Mouse (Mus musculus): ENCODE data around the gene Hist1h1a. TPM values are rescaled to one million over a fixed set of nuclear protein-coding genes. Genes with fewer than 3 reads are reported as not detected.

Hist1h1a gene
- total and polyA plus RNA-seq, 3 experiments, result 0.90 to 1,895 (median 351) TPM

- no peaks in the 10 kb centered on the region for H3K36me3 ChIP-seq (replicated peaks)
- peak overlapping the region; percentile 71; the same call in 1 of the 2 replicates for H3K4me3 ChIP-seq (ENCODE audit: low read depth, low read length)
- DNase-seq (ENCODE audit: low spot score) (no peak), ATAC-seq (ENCODE audit: extremely low read depth, insufficient number of reproducible peaks, low FRiP score, poor library complexity, severe bottlenecking) (no peak)
- no peaks in the 10 kb centered on the region for H3K9me3 ChIP-seq (replicated peaks)
- no peaks in the 10 kb centered on the region for H3K27me3 ChIP-seq (ENCODE audit: insufficient read depth, low read length)
- H3K4me1 ChIP-seq (ENCODE audit: insufficient read depth, low read depth, low read length), result peaks cover 18% of the 10 kb centered on the region
- no peak for TF ChIP-seq GATA2 (IDR thresholded peaks at IDR 0.05; ENCODE audit: borderline replicate concordance, low read depth, low read length)
- TF ChIP-seq TAL1 (conservative IDR thresholded peaks at IDR 0.05; ENCODE audit: low read depth, low read length), result no peak
- TF ChIP-seq CTCF (IDR thresholded peaks at IDR 0.05; ENCODE audit: low read depth, low read length), result no peak
- TF ChIP-seq GATA1 (IDR thresholded peaks at IDR 0.05; ENCODE audit: borderline replicate concordance, low read length), result no peak
- no peak for TF ChIP-seq POLR2AphosphoS5 (IDR thresholded peaks at IDR 0.05; ENCODE audit: insufficient replicate concordance, low read depth, low read length)
Observed at GRCm38 (mm10) chr13:23738041-23738440, 25.4 kb upstream of the Hist1h1a start.

GRCm38 (mm10) chr13:23738677-23739068 is 24.8 kb upstream of the Hist1h1a start, which contains the start of gene Hist1h1c:
Gene Hist1h1c, plus strand, starts transcription at chr13:23738808.
- no peaks in the 10 kb centered on the region for H3K27me3 ChIP-seq (ENCODE audit: insufficient read depth, low read length)
- peaks cover 21% of the 10 kb centered on the region for H3K4me1 ChIP-seq (ENCODE audit: insufficient read depth, low read depth, low read length)
- H3K4me3 ChIP-seq (ENCODE audit: low read depth, low read length), result peak within 1 kb of the TSS; percentile 71
- peak; percentile 70; the same call in 1 of the 2 replicates for TF ChIP-seq POLR2AphosphoS5 (IDR thresholded peaks at IDR 0.05; ENCODE audit: insufficient replicate concordance, low read depth, low read length)
- no peak for TF ChIP-seq CTCF (IDR thresholded peaks at IDR 0.05; ENCODE audit: low read depth, low read length)
- H3K36me3 ChIP-seq (replicated peaks), result no peaks in the 10 kb centered on the region
- ATAC-seq (ENCODE audit: extremely low read depth, insufficient number of reproducible peaks, low FRiP score, poor library complexity, severe bottlenecking) (peak; percentile 69), DNase-seq (ENCODE audit: low spot score) (peak; percentile 84)
- H3K9me3 ChIP-seq (replicated peaks), result no peaks in the 10 kb centered on the region

- Histone ChIP-seq H3K9me3 (replicated peaks) (no peaks in the 10 kb centered on the region), H3K4me3 (ENCODE audit: low read depth, low read length) (peak overlapping the region; percentile 71), H3K36me3 (replicated peaks) (no peaks in the 10 kb centered on the region), H3K4me1 (ENCODE audit: insufficient read depth, low read depth, low read length) (peaks cover 24% of the 10 kb centered on the region), H3K27me3 (ENCODE audit: insufficient read depth, low read length) (no peaks in the 10 kb centered on the region)
- TF ChIP-seq GATA1 (IDR thresholded peaks at IDR 0.05; ENCODE audit: borderline replicate concordance, low read length) (no peak), POLR2AphosphoS5 (IDR thresholded peaks at IDR 0.05; ENCODE audit: insufficient replicate concordance, low read depth, low read length) (peak; percentile 99; the same call in 1 of the 2 replicates), TAL1 (conservative IDR thresholded peaks at IDR 0.05; ENCODE audit: low read depth, low read length) (no peak), GATA2 (IDR thresholded peaks at IDR 0.05; ENCODE audit: borderline replicate concordance, low read depth, low read length) (no peak), CTCF (IDR thresholded peaks at IDR 0.05; ENCODE audit: low read depth, low read length) (no peak)
- DNase-seq (ENCODE audit: low spot score), result peak; percentile 67
- peak; percentile 75 for ATAC-seq (ENCODE audit: extremely low read depth, insufficient number of reproducible peaks, low FRiP score, poor library complexity, severe bottlenecking)
Observed at GRCm38 (mm10) chr13:23739069-23739921, 24.2 kb upstream of the Hist1h1a start.

- ATAC-seq (ENCODE audit: extremely low read depth, insufficient number of reproducible peaks, low FRiP score, poor library complexity, severe bottlenecking) (no peak), DNase-seq (ENCODE audit: low spot score) (no peak)
- no peaks in the 10 kb centered on the region for H3K36me3 ChIP-seq (replicated peaks)
- peak overlapping the region; percentile 71 for H3K4me3 ChIP-seq (ENCODE audit: low read depth, low read length)
- peaks cover 24% of the 10 kb centered on the region for H3K4me1 ChIP-seq (ENCODE audit: insufficient read depth, low read depth, low read length)
- TF ChIP-seq POLR2AphosphoS5 (IDR thresholded peaks at IDR 0.05; ENCODE audit: insufficient replicate concordance, low read depth, low read length) (peak; percentile 55), CTCF (IDR thresholded peaks at IDR 0.05; ENCODE audit: low read depth, low read length) (no peak)
- H3K9me3 ChIP-seq (replicated peaks), result no peaks in the 10 kb centered on the region
- H3K27me3 ChIP-seq (ENCODE audit: insufficient read depth, low read length), result no peaks in the 10 kb centered on the region
Observed at GRCm38 (mm10) chr13:23739922-23740252, 23.6 kb upstream of the Hist1h1a start.

GRCm38 (mm10) chr13:23740256-23740840 is 23.1 kb upstream of the Hist1h1a start:
- TF ChIP-seq CTCF (IDR thresholded peaks at IDR 0.05; ENCODE audit: low read depth, low read length) (no peak), GATA1 (IDR thresholded peaks at IDR 0.05; ENCODE audit: borderline replicate concordance, low read length) (no peak), POLR2AphosphoS5 (IDR thresholded peaks at IDR 0.05; ENCODE audit: insufficient replicate concordance, low read depth, low read length) (peak; percentile 19; the same call in 1 of the 2 replicates), TAL1 (conservative IDR thresholded peaks at IDR 0.05; ENCODE audit: low read depth, low read length) (no peak), GATA2 (IDR thresholded peaks at IDR 0.05; ENCODE audit: borderline replicate concordance, low read depth, low read length) (no peak)
- Histone ChIP-seq H3K4me1 (ENCODE audit: insufficient read depth, low read depth, low read length) (peaks cover 24% of the 10 kb centered on the region), H3K4me3 (ENCODE audit: low read depth, low read length) (peak overlapping the region; percentile 71), H3K9me3 (replicated peaks) (no peaks in the 10 kb centered on the region), H3K27me3 (ENCODE audit: insufficient read depth, low read length) (no peaks in the 10 kb centered on the region), H3K36me3 (replicated peaks) (no peaks in the 10 kb centered on the region)
- DNase-seq (ENCODE audit: low spot score), result no peak
- ATAC-seq (ENCODE audit: extremely low read depth, insufficient number of reproducible peaks, low FRiP score, poor library complexity, severe bottlenecking), result no peak

- no peaks in the 10 kb centered on the region for H3K36me3 ChIP-seq (replicated peaks)
- DNase-seq (ENCODE audit: low spot score) (no peak), ATAC-seq (ENCODE audit: extremely low read depth, insufficient number of reproducible peaks, low FRiP score, poor library complexity, severe bottlenecking) (no peak)
- peaks cover 26% of the 10 kb centered on the region for H3K4me1 ChIP-seq (ENCODE audit: insufficient read depth, low read depth, low read length)
- H3K27me3 ChIP-seq (ENCODE audit: insufficient read depth, low read length), result no peaks in the 10 kb centered on the region
- no peak for TF ChIP-seq TAL1 (conservative IDR thresholded peaks at IDR 0.05; ENCODE audit: low read depth, low read length)
- TF ChIP-seq GATA1 (IDR thresholded peaks at IDR 0.05; ENCODE audit: borderline replicate concordance, low read length), result no peak
- TF ChIP-seq GATA2 (IDR thresholded peaks at IDR 0.05; ENCODE audit: borderline replicate concordance, low read depth, low read length), result no peak
- no peak for TF ChIP-seq POLR2AphosphoS5 (IDR thresholded peaks at IDR 0.05; ENCODE audit: insufficient replicate concordance, low read depth, low read length)
- TF ChIP-seq CTCF (IDR thresholded peaks at IDR 0.05; ENCODE audit: low read depth, low read length), result no peak
- H3K9me3 ChIP-seq (replicated peaks), result no peaks in the 10 kb centered on the region
- no peak overlapping the region; the same call in 1 of the 2 replicates for H3K4me3 ChIP-seq (ENCODE audit: low read depth, low read length)
Observed at GRCm38 (mm10) chr13:23740910-23741309, 22.6 kb upstream of the Hist1h1a start.
